8 mouse cellular contexts compared by ENCODE assay signal in genomic region chr3:28638957-28639356, GRCm38 (mm10). TPM values are rescaled to one million over a fixed set of nuclear protein-coding genes. Genes with fewer than 3 reads are reported as not detected.
DNase-seq lines count a peak whose midpoint lies in the region; ATAC-seq lines count a peak whose summit lies in the region.

No protein-coding gene starts in this region.

- H3K4me3 ChIP-seq in heart, embryonic 14.5 days (ENCODE audit: control insufficient read depth in 1 of 2, insufficient read depth in 1 of 2, low read depth in 1 of 2, low read length in 2 of 2): no peak overlapping the region

- 0 out of 2 replicates have a peak, but pooled peaks cover 4% of the 10 kb centered on the region for H3K36me3 ChIP-seq in heart, embryonic 14.5 days (ENCODE audit: control insufficient read depth, insufficient read depth, low read length)

- 66% methylated on average over 2 of the region's 2 CpGs for WGBS in heart, embryonic 14.5 days

- H3K4me2 ChIP-seq in heart, embryonic 14.5 days (ENCODE audit: low read length): no peak overlapping the region

- no peaks in the 10 kb centered on the region for H3K27me3 ChIP-seq in heart, embryonic 14.5 days (ENCODE audit: control insufficient read depth, insufficient read depth, low read length)

- peaks cover 4 to 21% of the 10 kb centered on the region in 2 experiments for H3K4me1 ChIP-seq in heart, embryonic 14.5 days (ENCODE audit: control insufficient read depth in 2 of 2, insufficient read depth in 2 of 2, low read length in 2 of 2)

- no peak overlapping the region for H3K9ac ChIP-seq in heart, embryonic 14.5 days (ENCODE audit: low read length)

- DNase-seq in cerebellum, postnatal 10 days: peak; percentile 27 to 54
- DNase-seq in cerebellum, adult 11-12 months: no peak
- peak; percentile 20 to 40 for DNase-seq in kidney, postnatal 36 days
- no peak for DNase-seq in kidney, adult 18-20 months
- DNase-seq in lung, postnatal 14 days: peak; percentile 4
- no peak for DNase-seq in spleen, postnatal 14 days (ENCODE audit: low spot score in 2 of 2)
- DNase-seq in ovary, postnatal 14 days (ENCODE audit: low spot score): no peak

- H3K27ac ChIP-seq in heart, embryonic 14.5 days (replicated peaks in 1 of 2; ENCODE audit: control insufficient read depth in 1 of 2, insufficient read depth in 1 of 2, low read depth in 2 of 2, low read length in 2 of 2): peak overlapping the region; percentile 56 to 76

- no peaks in the 10 kb centered on the region for H3K9me3 ChIP-seq in heart, embryonic 14.5 days (ENCODE audit: control insufficient read depth, low read length)

- no peak for ATAC-seq in heart, embryonic 14.5 days (ENCODE audit: insufficient number of reproducible peaks, insufficient read depth, low FRiP score, low read depth)

RNA-seq across cellular contexts. Expression of gene Slc2a2, which starts 58.7 kb away (rescaled TPM):
- 0.15 TPM in 1 of 2 replicates, not detected in the other for polyA plus RNA-seq in heart, embryonic 14.5 days (2014; fragmentation: Nextera tagmentation; extraction: Ambion mirVana)

Comparison
In these comparisons a context has a peak if more than half of its experiments do, and no peak if none do; other contexts are left out.
1. DNase-seq: peak in cerebellum, postnatal 10 days (2 of 2), kidney, postnatal 36 days (2 of 2) and lung, postnatal 14 days (single experiment); none in cerebellum, adult 11-12 months (single experiment), kidney, adult 18-20 months (single experiment), spleen, postnatal 14 days (0 of 2) and ovary, postnatal 14 days (single experiment).